Mouse (Mus musculus): ENCODE data around the gene Cmtm6.

GRCm38 (mm10) chr9:114727315-114727714, 3.6 kb upstream of the Cmtm6 start:
- no peak for TF ChIP-seq GATA1 (IDR thresholded peaks at IDR 0.05; ENCODE audit: borderline replicate concordance, low read length)
- no peak for TF ChIP-seq FLI1 (IDR thresholded peaks at IDR 0.05; ENCODE audit: low read length)

Data from megakaryocyte, embryonic 14.5 days (primary cell).